Mouse (Mus musculus) limb, embryonic 11.5 days (tissue): ENCODE results near the gene Fut4. TPM values are rescaled to one million over a fixed set of nuclear protein-coding genes. Genes with fewer than 3 reads are reported as not detected.

Experiments
- polyA plus RNA-seq: library from polyadenylated mRNA; unstranded; fragments of >200 nt; fragmentation: Nextera tagmentation; extraction: Ambion mirVana; gene quantifications from 2 replicates; pipeline ENCODE4 v1.2.1, GENCODE M21; 2014

Gene Fut4
- polyA plus RNA-seq, 1 experiment from 2014 or later: 5.2 TPM

Other genes with a start within 250 kb of the Fut4 start
- 36.9 and 40.0 TPM in 2 replicates for gene Amotl1, start 107.3 kb downstream of the Fut4 start, polyA plus RNA-seq
- gene Piwil4, start 11.7 kb downstream of the Fut4 start, polyA plus RNA-seq: 0.09 TPM in 1 of 2 replicates, not detected in the other
- gene 1700012B09Rik, start 18.6 kb upstream of the Fut4 start, polyA plus RNA-seq: not detected in 2 replicates
- 38.7 and 40.3 TPM in 2 replicates for gene Mre11a, start 32.3 kb upstream of the Fut4 start, polyA plus RNA-seq
- 50.0 and 53.4 TPM in 2 replicates for gene Ankrd49, start 32.5 kb upstream of the Fut4 start, polyA plus RNA-seq
- 0.05 TPM in 1 of 2 replicates, not detected in the other for gene Gpr83, start 107.8 kb upstream of the Fut4 start, polyA plus RNA-seq
- gene Izumo1r, start 151.6 kb upstream of the Fut4 start, polyA plus RNA-seq: 0.16 TPM in 1 of 2 replicates, not detected in the other